In the genomic region with DNA sequence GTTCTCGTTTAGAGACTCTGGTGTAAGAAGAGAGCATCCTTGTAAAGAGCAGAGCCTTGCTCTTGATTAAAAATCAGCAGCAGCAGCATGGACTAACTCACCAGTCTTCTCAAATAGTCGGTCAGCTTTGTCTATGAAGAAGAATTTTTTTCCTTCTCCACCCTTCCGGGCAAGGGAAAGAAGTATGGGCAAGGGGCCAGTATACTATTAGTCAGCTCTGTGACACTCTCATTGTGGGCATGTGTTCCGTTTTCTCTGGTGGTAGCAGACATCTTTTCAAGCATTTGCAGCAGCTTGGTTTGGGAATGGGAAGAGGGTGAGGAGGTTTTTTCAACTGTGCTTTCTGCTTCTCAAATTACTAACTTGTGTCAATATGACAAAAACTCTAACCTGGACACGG, we compare ENCODE assay signal across 16 mouse cellular contexts.
DNase-seq lines count a peak whose midpoint lies in the region; ATAC-seq and TF ChIP-seq lines count a peak whose summit lies in the region.
"Had no signal": no experiment of that assay in that cellular context is flagged by ENCODE, and none has a peak within 500 bp of the region (broad histone marks: within the 10 kb centered on the region; RNA-seq: fewer than 3 reads in every experiment).

No protein-coding gene starts in this region.

- ATAC-seq in midbrain, postnatal 0 days (ENCODE audit: low FRiP score), result no peak
- no peak for ATAC-seq in midbrain, embryonic 16.5 days
- peak; percentile 75 for ATAC-seq in granulocyte monocyte progenitor cell, adult 5-6 weeks (replicated peaks; ENCODE audit: poor library complexity, severe bottlenecking)
- ATAC-seq in megakaryocyte-erythroid progenitor cell, adult 5-6 weeks (replicated peaks; ENCODE audit: low FRiP score, low TSS enrichment, poor library complexity, severe bottlenecking), result peak; percentile 67
- ATAC-seq in liver, embryonic 11.5 days (replicated peaks; ENCODE audit: low FRiP score), result no peak
- ATAC-seq: hindbrain, embryonic 16.5 days; midbrain, embryonic 15.5 days had no signal

- no peaks in the 10 kb centered on the region for H3K9me3 ChIP-seq in midbrain, postnatal 0 days (ENCODE audit: low read length)
- no peaks in the 10 kb centered on the region for H3K9me3 ChIP-seq in midbrain, embryonic 16.5 days (replicated peaks; ENCODE audit: control insufficient read depth, low read length, poor library complexity, severe bottlenecking)
- no peaks in the 10 kb centered on the region for H3K9me3 ChIP-seq in liver, embryonic 11.5 days (ENCODE audit: control insufficient read depth, low read length)
- H3K9me3 ChIP-seq: limb, embryonic 12.5 days; lung, embryonic 15.5 days; midbrain, embryonic 15.5 days; neural tube, embryonic 15.5 days had no signal

- H3K27me3 ChIP-seq in midbrain, postnatal 0 days (ENCODE audit: insufficient read depth, low read length), result no peaks in the 10 kb centered on the region
- H3K27me3 ChIP-seq in midbrain, embryonic 16.5 days (ENCODE audit: control insufficient read depth, insufficient read depth, low read depth, low read length), result no peaks in the 10 kb centered on the region
- no peaks in the 10 kb centered on the region for H3K27me3 ChIP-seq in liver, embryonic 11.5 days (replicated peaks; ENCODE audit: control insufficient read depth, insufficient read depth, low read length)
- H3K27me3 ChIP-seq: limb, embryonic 12.5 days; lung, embryonic 15.5 days; midbrain, embryonic 15.5 days; neural tube, embryonic 15.5 days had no signal

- no peak overlapping the region for H3K4me2 ChIP-seq in midbrain, postnatal 0 days (ENCODE audit: low read depth, low read length, poor library complexity, severe bottlenecking)
- H3K4me2 ChIP-seq in midbrain, embryonic 16.5 days (ENCODE audit: low read length), result no peak overlapping the region
- no peak overlapping the region for H3K4me2 ChIP-seq in liver, embryonic 11.5 days
- H3K4me2 ChIP-seq: limb, embryonic 12.5 days; lung, embryonic 15.5 days; midbrain, embryonic 15.5 days; neural tube, embryonic 15.5 days had no signal

- H3K4me1 ChIP-seq in midbrain, postnatal 0 days (ENCODE audit: insufficient read depth, low read length), result no peaks in the 10 kb centered on the region
- H3K4me1 ChIP-seq in midbrain, embryonic 16.5 days (ENCODE audit: control insufficient read depth, insufficient read depth, low read length), result no peaks in the 10 kb centered on the region
- no peaks in the 10 kb centered on the region for H3K4me1 ChIP-seq in liver, embryonic 11.5 days (replicated peaks; ENCODE audit: control insufficient read depth, insufficient read depth, low read length)
- H3K4me1 ChIP-seq: limb, embryonic 12.5 days; midbrain, embryonic 15.5 days; neural tube, embryonic 15.5 days had no signal

- H3K36me3 ChIP-seq in midbrain, postnatal 0 days (ENCODE audit: insufficient read depth, low read length), result no peaks in the 10 kb centered on the region
- H3K36me3 ChIP-seq in midbrain, embryonic 16.5 days (ENCODE audit: control insufficient read depth, insufficient read depth, low read length), result no peaks in the 10 kb centered on the region
- H3K36me3 ChIP-seq in liver, embryonic 11.5 days (ENCODE audit: control insufficient read depth, insufficient read depth, low read length), result no peaks in the 10 kb centered on the region
- H3K36me3 ChIP-seq: limb, embryonic 12.5 days; lung, embryonic 15.5 days; midbrain, embryonic 15.5 days; neural tube, embryonic 15.5 days had no signal

- WGBS in midbrain, postnatal 0 days, result 73% methylated on average over 5 of the region's 5 CpGs
- 79% methylated on average over 5 of the region's 5 CpGs for WGBS in midbrain, embryonic 16.5 days
- WGBS in liver, embryonic 11.5 days, result 74% methylated on average over 5 of the region's 5 CpGs

- no peak overlapping the region for H3K27ac ChIP-seq in midbrain, postnatal 0 days (ENCODE audit: low read depth, low read length)
- H3K27ac ChIP-seq in midbrain, embryonic 16.5 days (ENCODE audit: low read length), result no peak overlapping the region
- no peak overlapping the region for H3K27ac ChIP-seq in liver, embryonic 11.5 days (ENCODE audit: low read depth, low read length)
- H3K27ac ChIP-seq: limb, embryonic 12.5 days; lung, embryonic 15.5 days; midbrain, embryonic 15.5 days; neural tube, embryonic 15.5 days had no signal

- H3K9ac ChIP-seq in midbrain, postnatal 0 days (replicated peaks; ENCODE audit: low read length, poor library complexity, severe bottlenecking), result no peak overlapping the region
- H3K9ac ChIP-seq in midbrain, embryonic 16.5 days (ENCODE audit: low read depth, low read length), result no peak overlapping the region
- no peak overlapping the region for H3K9ac ChIP-seq in liver, embryonic 11.5 days (ENCODE audit: low read depth, low read length)
- H3K9ac ChIP-seq: limb, embryonic 12.5 days; lung, embryonic 15.5 days; midbrain, embryonic 15.5 days; neural tube, embryonic 15.5 days had no signal

- H3K4me3 ChIP-seq in midbrain, postnatal 0 days (ENCODE audit: low read depth, low read length), result no peak overlapping the region
- H3K4me3 ChIP-seq in midbrain, embryonic 16.5 days (ENCODE audit: low read depth, low read length), result no peak overlapping the region
- no peak overlapping the region for H3K4me3 ChIP-seq in liver, embryonic 11.5 days (ENCODE audit: low read depth, low read length)
- H3K4me3 ChIP-seq: limb, embryonic 12.5 days; lung, embryonic 15.5 days; midbrain, embryonic 15.5 days; neural tube, embryonic 15.5 days had no signal

- peak; percentile 10 to 29 for DNase-seq in cerebellum, postnatal 10 days
- DNase-seq in cerebellum, adult 18-20 months, result no peak
- DNase-seq in midbrain, postnatal 0 days (ENCODE audit: low spot score), result peak; percentile 5
- no peak for DNase-seq in gastrocnemius, adult 8-10 months (ENCODE audit: low spot score in 2 of 2)
- no peak for DNase-seq in liver, embryonic 11.5 days (ENCODE audit: low spot score)
- DNase-seq: cerebellum, adult 11 months; right cerebral cortex, postnatal 14 days; thymus, postnatal 14 days had no signal

- no peak for TF ChIP-seq CTCF in midbrain, postnatal 0 days (IDR thresholded peaks at IDR 0.05)

Comparison
In these comparisons a context has a peak if more than half of its experiments do, and no peak if none do; other contexts are left out.
1. DNase-seq: peak in cerebellum, postnatal 10 days (2 of 2) and midbrain, postnatal 0 days (single experiment); none in cerebellum, adult 18-20 months (0 of 2), gastrocnemius, adult 8-10 months (0 of 2) and liver, embryonic 11.5 days (single experiment).
2. ATAC-seq: peak in granulocyte monocyte progenitor cell, adult 5-6 weeks (single experiment) and megakaryocyte-erythroid progenitor cell, adult 5-6 weeks (single experiment); none in midbrain, postnatal 0 days (single experiment), midbrain, embryonic 16.5 days (single experiment) and liver, embryonic 11.5 days (single experiment).